ENCODE assay signal across 9 mouse cellular contexts in the genomic region with DNA sequence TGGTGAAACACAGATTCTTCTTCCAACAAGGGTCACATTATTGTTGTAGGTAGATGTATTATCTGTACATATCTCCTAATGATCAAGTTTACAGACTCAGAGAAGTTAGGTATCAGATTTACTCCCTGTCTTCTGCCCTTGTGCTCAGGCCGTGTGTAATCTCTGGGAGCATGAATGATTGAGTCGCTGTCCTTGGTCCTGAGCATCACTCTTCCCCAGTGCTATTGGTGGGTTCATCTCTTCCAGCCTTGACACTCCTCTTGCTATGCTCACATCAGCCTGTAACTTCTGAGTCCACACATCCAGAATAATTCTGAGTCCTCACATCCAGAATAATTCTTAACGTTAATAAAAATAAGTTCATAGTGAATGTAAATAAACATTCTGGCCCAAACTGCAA.
DNase-seq lines count a peak whose midpoint lies in the region; ATAC-seq and TF ChIP-seq lines count a peak whose summit lies in the region.
"Had no signal": no experiment of that assay in that cellular context is flagged by ENCODE, and none has a peak within 500 bp of the region (broad histone marks: within the 10 kb centered on the region; RNA-seq: fewer than 3 reads in every experiment).

No protein-coding gene starts in this region.

- DNase-seq in kidney, adult 18-20 months: no peak
- peak; percentile 78 for DNase-seq in R1 (ENCODE audit: low read depth, low spot score)
- DNase-seq in kidney, postnatal 36 days: peak; percentile 2 to 53
- no peak for DNase-seq in right cerebral cortex, postnatal 10 days (ENCODE audit: low spot score in 2 of 2)
- DNase-seq in right cerebral cortex, postnatal 36 days (ENCODE audit: low spot score in 2 of 2): no peak

- no peaks in the 10 kb centered on the region for H3K79me2 ChIP-seq in C2C12 (ENCODE audit: control insufficient read depth, insufficient read depth)

- H3K36me3 ChIP-seq in kidney, embryonic 15.5 days: no peaks in the 10 kb centered on the region
- H3K36me3 ChIP-seq in C2C12 (ENCODE audit: control insufficient read depth, insufficient read depth): no peaks in the 10 kb centered on the region
- H3K36me3 ChIP-seq: midbrain, embryonic 12.5 days had no signal

- H3K27ac ChIP-seq in kidney, embryonic 15.5 days: no peak overlapping the region
- H3K27ac ChIP-seq: forebrain, embryonic 13.5 days; midbrain, embryonic 12.5 days had no signal

- no peaks in the 10 kb centered on the region for H3K9me3 ChIP-seq in kidney, embryonic 15.5 days (replicated peaks)
- H3K9me3 ChIP-seq: forebrain, embryonic 13.5 days; midbrain, embryonic 12.5 days had no signal

- ATAC-seq in kidney, embryonic 15.5 days (replicated peaks; ENCODE audit: low FRiP score): peak; percentile 86; the same call in 1 of the 2 replicates
- ATAC-seq: forebrain, embryonic 13.5 days had no signal

- no peak overlapping the region for H3K9ac ChIP-seq in kidney, embryonic 15.5 days
- H3K9ac ChIP-seq: forebrain, embryonic 13.5 days; midbrain, embryonic 12.5 days had no signal

- no peak overlapping the region for H3K4me2 ChIP-seq in kidney, embryonic 15.5 days
- H3K4me2 ChIP-seq: forebrain, embryonic 13.5 days; midbrain, embryonic 12.5 days had no signal

- H3K27me3 ChIP-seq in kidney, embryonic 15.5 days: no peaks in the 10 kb centered on the region
- H3K27me3 ChIP-seq in C2C12 (ENCODE audit: control insufficient read depth, insufficient read depth, insufficient read length): no peaks in the 10 kb centered on the region
- H3K27me3 ChIP-seq: forebrain, embryonic 13.5 days; midbrain, embryonic 12.5 days had no signal

- 37% methylated on average over 3 of the region's 3 CpGs for WGBS in kidney, embryonic 15.5 days

- no peak overlapping the region for H3ac ChIP-seq in C2C12 (ENCODE audit: control insufficient read depth, insufficient read length, low read depth)

- H3K79me3 ChIP-seq in C2C12 (ENCODE audit: low read depth): no peaks in the 10 kb centered on the region

- no peaks in the 10 kb centered on the region for H3K4me1 ChIP-seq in kidney, embryonic 15.5 days
- H3K4me1 ChIP-seq: forebrain, embryonic 13.5 days; midbrain, embryonic 12.5 days had no signal

- TF ChIP-seq CTCF in C2C12 (IDR thresholded peaks at IDR 0.05; ENCODE audit: control insufficient read depth, insufficient read depth, insufficient read length): no peak

- H3K4me3 ChIP-seq in kidney, embryonic 15.5 days (replicated peaks): no peak overlapping the region
- no peak overlapping the region for H3K4me3 ChIP-seq in C2C12 (ENCODE audit: insufficient read depth, poor library complexity, severe bottlenecking)
- H3K4me3 ChIP-seq: forebrain, embryonic 13.5 days; midbrain, embryonic 12.5 days had no signal

TF ChIP-seq in C2C12, 6 proteins besides CTCF, POLR2A, EP300 and RAD21:
- no peak for TF ChIP-seq USF1 (IDR thresholded peaks at IDR 0.05; ENCODE audit: low read depth)
- peak; percentile 59 for TF ChIP-seq MAX (IDR thresholded peaks at IDR 0.05)
- TF ChIP-seq FOSL1 (IDR thresholded peaks at IDR 0.05; ENCODE audit: insufficient read depth, low read length, poor library complexity, severe bottlenecking): no peak
- no peak for TF ChIP-seq CEBPB (IDR thresholded peaks at IDR 0.05; ENCODE audit: low read depth)
- no peak for TF ChIP-seq MYOG (IDR thresholded peaks at IDR 0.05; ENCODE audit: control insufficient read depth, extremely low read depth, insufficient read length)
- no peak for TF ChIP-seq MYOD1 (IDR thresholded peaks at IDR 0.05; ENCODE audit: control insufficient read depth, insufficient read length, low read depth)

Comparison
In these comparisons a context has a peak if more than half of its experiments do, and no peak if none do; other contexts are left out.
1. DNase-seq: peak in R1 (single experiment) and kidney, postnatal 36 days (2 of 2); none in kidney, adult 18-20 months (single experiment), right cerebral cortex, postnatal 10 days (0 of 2) and right cerebral cortex, postnatal 36 days (0 of 2).